Mouse (Mus musculus) embryo, embryonic 10.5 days (tissue): Measurements from ENCODE around the gene Ttyh3.

Experiments
- DNase-seq: peaks from one replicate; pipeline ENCODE4 v3.0.0-alpha.2; 2015; ENCODE audit warnings: low spot score

Ttyh3 gene

DNA sequence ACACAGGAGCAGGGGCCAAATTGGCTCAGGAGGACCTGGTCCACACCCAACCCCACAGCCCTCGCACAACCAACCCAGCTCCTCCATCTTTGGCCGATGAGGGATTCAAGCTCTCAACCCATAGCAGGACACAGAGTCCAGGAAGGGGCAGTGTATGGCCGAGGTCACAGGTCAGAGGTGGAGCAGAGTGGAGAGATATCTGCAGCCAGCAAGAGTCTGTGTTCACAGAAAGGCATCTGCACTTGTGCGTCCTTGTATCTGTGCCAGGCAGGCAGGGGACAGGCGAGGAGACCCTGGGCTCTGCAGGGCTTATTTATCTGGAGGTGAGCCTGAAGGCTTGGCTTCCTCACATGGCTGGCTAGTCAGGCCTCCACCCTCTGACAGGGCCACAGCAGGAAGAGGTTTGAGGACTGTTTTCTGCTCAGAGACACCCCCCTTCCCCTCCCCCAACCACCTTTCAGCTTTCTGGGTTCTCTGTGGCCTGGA lies 73.4 kb downstream of the Ttyh3 start:
- no peak for DNase-seq

DNA sequence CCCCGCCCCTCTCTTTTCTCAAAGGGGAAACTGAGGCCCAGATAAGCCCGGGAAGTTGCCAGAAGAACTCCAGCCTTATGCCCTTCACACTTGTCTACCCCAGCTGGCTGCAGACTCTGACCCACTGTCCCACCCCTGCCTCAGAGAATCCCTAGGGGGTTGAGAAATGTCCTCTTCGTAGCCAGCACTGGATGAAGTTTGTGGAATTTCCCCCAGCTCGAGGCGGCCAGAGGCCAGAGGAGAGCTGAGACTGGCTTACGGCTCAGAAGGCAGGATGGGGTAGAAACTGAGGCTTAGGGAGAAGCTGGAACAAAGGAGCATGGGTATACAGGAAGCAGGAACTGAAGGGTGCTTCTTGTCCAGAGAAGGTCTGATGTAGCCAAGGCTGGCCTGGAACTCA lies 76.2 kb downstream of the Ttyh3 start:
- DNase-seq = no peak

DNA sequence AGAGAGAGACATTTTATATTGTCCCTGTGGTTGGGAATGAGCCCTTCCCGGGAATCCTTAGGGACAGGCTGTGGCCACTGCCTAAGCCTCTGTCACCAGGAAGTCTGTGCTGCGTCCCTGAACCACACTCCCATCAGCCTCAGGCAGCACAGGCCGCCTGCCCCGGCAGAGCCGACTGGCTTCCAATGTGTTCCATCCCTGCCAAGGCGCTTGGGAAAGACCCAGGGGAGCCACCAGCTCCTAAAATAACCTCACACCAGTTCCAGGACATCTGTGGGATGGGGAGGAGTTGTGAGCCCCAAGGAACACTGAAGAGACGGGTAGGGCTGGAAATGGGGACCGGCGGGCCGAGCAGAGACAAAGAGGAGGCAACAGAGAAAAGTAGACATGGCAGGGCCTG lies 77.2 kb downstream of the Ttyh3 start:
- no peak for DNase-seq

DNA sequence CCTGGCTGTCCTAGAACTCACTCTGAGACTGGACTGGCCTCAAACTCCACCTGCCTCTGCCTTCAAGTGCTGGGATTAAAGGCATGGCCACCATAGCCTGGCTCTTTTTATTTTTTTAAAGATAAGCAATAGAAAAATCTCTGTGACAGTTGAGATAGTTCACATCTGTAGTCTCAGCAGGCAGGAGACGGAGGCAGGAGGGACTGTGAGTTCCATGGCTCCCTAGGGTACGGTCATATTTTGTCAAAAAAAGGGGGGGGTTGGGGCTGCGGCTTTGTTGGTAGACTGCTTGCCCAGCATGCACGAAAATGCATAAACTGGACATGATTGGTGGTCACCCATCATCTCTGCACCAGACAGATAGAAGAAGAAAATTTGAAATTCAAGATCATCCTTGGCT lies 77.6 kb downstream of the Ttyh3 start:
- DNase-seq = no peak
